Mouse (Mus musculus) E14TG2a.4 (cell line): Measurements from ENCODE around the gene Fam129c.

ENCODE experiments used
- H3K27me3 ChIP-seq: 2 replicates; pipeline ENCODE4 v1.6.1; 2014; ENCODE audit warnings: low read length, control low read depth; ENCODE audit not compliant: insufficient read depth
- H3K36me3 ChIP-seq: 2 replicates; pipeline ENCODE4 v1.6.1; 2014; ENCODE audit warnings: low read length, control low read depth; ENCODE audit not compliant: insufficient read depth
- H3K4me1 ChIP-seq: replicated peaks from 2 replicates; pipeline ENCODE4 v1.6.1; 2014; ENCODE audit warnings: low read depth, low read length, control low read depth
- H3K4me3 ChIP-seq: replicated peaks from 2 replicates; pipeline ENCODE4 v1.5.1; 2014; ENCODE audit warnings: mild to moderate bottlenecking, low read length
- H3K9me3 ChIP-seq: 2 replicates; pipeline ENCODE4 v1.6.1; 2014; ENCODE audit warnings: low read length, control low read depth
- CTCF ChIP-seq: conservative IDR thresholded peaks from 2 replicates; pipeline ENCODE4 v1.5.1; 2014; ENCODE audit warnings: low read length
- NANOG ChIP-seq: IDR thresholded peaks from 2 replicates; pipeline ENCODE4 v1.6.1; 2014; ENCODE audit warnings: borderline replicate concordance, low read length, mixed read lengths
- POU5F1 ChIP-seq: IDR thresholded peaks from 2 replicates; pipeline ENCODE4 v1.6.1; 2014; ENCODE audit warnings: low read length, borderline replicate concordance

Gene Fam129c

GRCm38 (mm10) chr8:71639318-71639717, 41.9 kb downstream of the Fam129c start:
- Histone ChIP-seq H3K4me1 (peaks cover 45% of the 10 kb centered on the region), H3K9me3 (no peaks in the 10 kb centered on the region), H3K27me3 (peaks cover 23% of the 10 kb centered on the region), H3K4me3 (no peak overlapping the region), H3K36me3 (peaks cover 13% of the 10 kb centered on the region)
- no peak for TF ChIP-seq POU5F1
- TF ChIP-seq NANOG, result no peak
- TF ChIP-seq CTCF, result no peak

GRCm38 (mm10) chr8:71645510-71645909, 48.1 kb downstream of the Fam129c start:
- TF ChIP-seq NANOG (no peak), POU5F1 (no peak), CTCF (no peak)
- Histone ChIP-seq H3K36me3 (peaks cover 54% of the 10 kb centered on the region), H3K4me1 (peaks cover 13% of the 10 kb centered on the region), H3K4me3 (no peak overlapping the region), H3K9me3 (no peaks in the 10 kb centered on the region), H3K27me3 (no peaks in the 10 kb centered on the region)

- Histone ChIP-seq H3K9me3 (no peaks in the 10 kb centered on the region), H3K4me3 (peak overlapping the region; percentile 59), H3K36me3 (peaks cover 38% of the 10 kb centered on the region), H3K4me1 (peaks cover 35% of the 10 kb centered on the region), H3K27me3 (peaks cover 49% of the 10 kb centered on the region)
- TF ChIP-seq NANOG (no peak), CTCF (no peak), POU5F1 (no peak)
These were observed 57.2 kb downstream of the Fam129c start for GRCm38 (mm10) chr8:71654600-71654999.
